Mouse (Mus musculus): ENCODE measurements around the gene Prkce.

Prkce gene

DNA sequence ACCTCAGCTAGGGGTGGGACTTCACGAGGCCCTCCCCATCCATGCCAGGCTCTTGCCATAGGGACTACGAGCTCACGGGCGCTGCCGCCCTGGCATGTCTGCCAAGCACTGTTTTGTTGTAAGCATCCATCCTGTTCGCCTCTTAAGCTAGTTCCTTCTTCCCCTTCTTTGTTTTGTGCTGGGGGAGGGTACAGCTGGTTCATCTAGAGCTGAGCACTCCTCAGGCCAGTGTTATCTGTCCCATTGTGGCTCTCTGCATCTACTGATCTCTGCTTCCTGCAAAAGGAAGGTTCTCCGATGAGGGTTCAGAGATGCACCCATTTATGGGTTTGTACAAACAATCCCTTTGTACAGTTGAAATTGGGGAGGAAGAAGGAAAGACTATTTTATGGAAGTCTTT lies 9.1 kb downstream of the Prkce start:
- DNase-seq (ENCODE audit: low spot score), result no peak

- no peak for DNase-seq (ENCODE audit: low spot score)
Measured at GRCm38 (mm10) chr17:86183788-86184187, 16.2 kb downstream of the Prkce start.

- no peak for DNase-seq (ENCODE audit: low spot score)
Measured at GRCm38 (mm10) chr17:86184552-86185209, 17.1 kb downstream of the Prkce start.

- peak; percentile 12 for DNase-seq (ENCODE audit: low spot score)
Measured at GRCm38 (mm10) chr17:86185584-86185983, 18.0 kb downstream of the Prkce start.

- DNase-seq (ENCODE audit: low spot score), result no peak
Measured at GRCm38 (mm10) chr17:86187777-86188176, 20.2 kb downstream of the Prkce start.

DNA sequence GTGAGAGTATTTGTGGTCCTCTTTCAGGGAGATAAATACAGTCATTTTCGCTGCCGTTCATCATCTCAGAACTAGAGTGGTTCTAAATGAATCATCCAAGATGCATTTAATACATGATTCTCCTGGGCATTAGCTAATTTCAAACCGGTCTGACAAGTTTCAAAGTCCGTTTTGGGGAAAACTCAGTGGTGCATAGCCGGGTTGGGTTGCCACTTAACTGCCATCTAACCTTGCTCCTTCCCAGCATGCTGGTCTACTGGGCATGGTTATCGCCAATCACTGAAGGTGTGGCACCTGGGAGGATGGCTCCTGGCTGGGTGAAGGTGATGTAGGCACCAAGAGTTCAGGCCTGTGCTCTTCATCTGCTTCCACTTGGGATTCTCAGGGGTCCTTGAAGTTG lies 26.4 kb downstream of the Prkce start:
- DNase-seq (ENCODE audit: low spot score), result no peak

- DNase-seq (ENCODE audit: low spot score), result no peak
Measured at GRCm38 (mm10) chr17:86194921-86195320, 27.3 kb downstream of the Prkce start.

GRCm38 (mm10) chr17:86198496-86199465 lies 31.2 kb downstream of the Prkce start:
- DNase-seq (ENCODE audit: low spot score), result no peak

GRCm38 (mm10) chr17:86201981-86202380 lies 34.4 kb downstream of the Prkce start:
- no peak for DNase-seq (ENCODE audit: low spot score)

DNA sequence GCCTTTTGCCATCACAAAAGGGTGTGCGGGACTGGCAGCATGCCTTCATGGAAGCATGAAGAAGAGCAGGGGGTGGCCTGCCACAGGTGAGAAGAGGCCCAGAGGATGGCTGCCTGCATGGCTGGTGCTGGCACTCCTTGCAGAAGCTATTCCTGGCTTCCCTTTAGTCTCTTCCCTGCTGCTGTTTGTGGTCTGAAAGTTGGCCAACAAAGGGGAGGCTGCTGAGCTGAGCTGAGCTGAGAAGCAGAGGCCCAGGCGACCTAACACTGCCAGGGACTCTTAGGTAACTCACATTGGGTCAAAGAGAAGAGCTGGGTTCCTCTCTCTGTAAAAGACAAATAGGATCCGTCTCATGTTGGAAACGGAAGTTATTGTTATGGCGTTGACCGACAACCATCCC lies 35.4 kb downstream of the Prkce start:
- no peak for DNase-seq (ENCODE audit: low spot score)

DNA sequence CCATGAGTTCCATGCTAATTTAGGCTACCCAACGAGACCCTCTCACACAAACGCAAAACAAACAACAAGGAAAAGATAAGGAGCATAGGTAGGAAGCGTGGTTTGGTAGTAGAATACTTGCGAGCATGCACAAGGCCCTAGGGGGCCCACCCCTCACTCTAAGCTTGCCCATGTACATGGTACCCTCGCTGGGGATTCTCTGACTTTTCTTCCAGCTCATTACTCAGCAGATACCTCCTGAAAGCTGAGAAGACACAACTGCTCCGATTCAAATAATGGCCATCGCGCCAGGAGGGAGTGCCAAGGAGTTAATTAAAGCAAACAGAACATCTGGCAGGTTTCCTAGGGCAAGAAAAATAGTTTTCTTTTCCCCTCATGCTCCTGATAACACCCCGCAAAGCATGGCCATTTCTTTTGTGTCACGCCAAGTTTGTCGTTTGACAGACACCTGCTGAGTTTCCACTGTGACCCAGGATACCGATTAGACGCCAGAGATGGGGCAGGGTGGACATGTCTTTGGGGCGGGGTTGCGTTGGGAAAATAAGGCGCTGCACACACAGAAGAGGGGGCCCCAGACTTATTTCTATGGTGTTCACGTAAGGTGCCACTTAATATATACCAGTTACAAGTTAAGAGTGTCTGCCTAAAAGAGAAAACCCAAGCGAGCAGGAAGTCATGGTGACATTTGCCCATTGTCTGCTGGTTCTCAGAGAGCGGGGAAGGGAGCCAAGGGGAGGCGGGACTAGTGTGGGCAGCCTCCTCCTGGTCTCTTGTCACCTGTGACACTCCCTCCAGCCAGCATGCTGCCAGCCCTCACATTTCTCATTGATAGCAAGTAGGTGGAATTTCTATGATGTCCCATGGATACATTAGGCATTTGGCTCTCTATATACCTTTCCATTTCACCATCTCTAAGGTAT lies 36.2 kb downstream of the Prkce start:
- no peak for DNase-seq (ENCODE audit: low spot score)

- no peak for DNase-seq (ENCODE audit: low spot score)
Measured at GRCm38 (mm10) chr17:86206289-86206688, 38.7 kb downstream of the Prkce start.

DNA sequence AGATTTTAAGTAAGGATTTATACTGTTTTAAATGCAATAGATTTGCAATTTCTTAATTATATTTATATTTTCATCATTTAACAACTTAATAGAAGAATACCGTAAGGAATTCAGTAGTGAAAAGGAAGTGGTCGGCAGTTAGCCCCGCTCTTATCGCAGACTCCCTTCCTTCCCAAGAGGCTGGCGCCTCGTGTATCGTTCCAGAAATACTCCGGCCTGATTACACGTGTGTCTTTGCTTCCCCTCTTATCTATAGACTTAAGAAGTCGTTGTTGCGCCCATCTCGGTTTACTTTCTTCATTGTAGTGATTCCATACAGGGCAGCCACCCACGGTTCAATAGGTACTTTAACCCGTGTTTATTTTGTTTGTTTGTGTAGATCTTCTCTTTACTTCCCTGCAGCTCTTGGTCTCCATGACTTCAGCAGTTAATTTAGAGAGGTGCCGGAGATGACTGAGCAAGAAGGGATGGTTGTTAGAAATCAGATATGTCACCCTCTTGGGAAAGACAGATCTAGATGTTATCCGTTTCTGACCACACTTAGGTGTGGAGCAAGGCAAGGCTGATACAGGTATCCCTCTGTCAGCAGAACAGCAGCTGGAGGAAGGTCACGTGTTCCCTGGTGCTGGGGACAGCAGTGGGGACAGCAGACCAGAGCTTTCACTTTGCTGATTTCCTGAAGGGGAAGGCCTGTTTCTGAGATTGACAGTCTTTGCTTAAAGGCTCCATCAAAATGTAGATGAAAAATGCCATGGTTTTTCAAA lies 40.7 kb downstream of the Prkce start:
- no peak for DNase-seq (ENCODE audit: low spot score)

DNA sequence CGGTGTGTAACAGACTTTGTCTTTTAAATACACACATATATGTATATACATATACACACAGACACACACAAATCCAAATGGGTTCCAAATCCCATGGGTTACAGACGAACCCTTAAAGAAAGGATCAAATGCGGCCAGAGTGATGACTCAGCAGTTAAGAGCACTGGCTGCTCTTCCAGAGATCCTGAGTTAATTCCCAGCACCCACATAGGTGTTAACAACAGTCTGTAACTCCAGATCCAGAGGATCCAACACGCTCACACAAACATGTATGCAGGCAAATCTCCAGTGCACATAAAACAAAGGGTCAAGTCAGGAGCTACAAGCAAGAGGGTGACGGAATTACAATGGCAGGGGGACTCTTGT lies 41.2 kb downstream of the Prkce start:
- DNase-seq (ENCODE audit: low spot score), result no peak

- DNase-seq (ENCODE audit: low spot score), result no peak
Measured at GRCm38 (mm10) chr17:86209680-86210251, 42.2 kb downstream of the Prkce start.

- no peak for DNase-seq (ENCODE audit: low spot score)
Measured at GRCm38 (mm10) chr17:86212204-86212603, 44.6 kb downstream of the Prkce start.

DNA sequence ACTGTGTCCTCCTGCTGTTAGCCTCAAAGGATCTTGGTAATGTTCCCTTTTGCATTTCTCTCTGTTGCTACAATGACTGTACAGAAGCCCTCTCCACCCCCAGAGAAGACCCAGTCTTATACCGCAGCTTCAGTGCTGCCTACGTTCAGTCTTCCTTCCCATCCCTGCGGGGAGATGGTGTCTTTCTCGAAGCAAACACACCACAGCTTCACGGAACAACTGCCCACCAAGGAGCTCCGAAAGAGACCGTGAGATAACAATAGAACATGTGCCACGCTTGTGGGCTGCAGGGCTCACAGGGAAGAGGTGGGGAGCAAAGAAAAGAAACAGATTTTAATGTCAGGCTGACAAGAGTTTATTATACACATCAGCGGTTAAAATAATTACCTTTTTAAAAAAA lies 46.7 kb downstream of the Prkce start:
- no peak for DNase-seq (ENCODE audit: low spot score)

DNA sequence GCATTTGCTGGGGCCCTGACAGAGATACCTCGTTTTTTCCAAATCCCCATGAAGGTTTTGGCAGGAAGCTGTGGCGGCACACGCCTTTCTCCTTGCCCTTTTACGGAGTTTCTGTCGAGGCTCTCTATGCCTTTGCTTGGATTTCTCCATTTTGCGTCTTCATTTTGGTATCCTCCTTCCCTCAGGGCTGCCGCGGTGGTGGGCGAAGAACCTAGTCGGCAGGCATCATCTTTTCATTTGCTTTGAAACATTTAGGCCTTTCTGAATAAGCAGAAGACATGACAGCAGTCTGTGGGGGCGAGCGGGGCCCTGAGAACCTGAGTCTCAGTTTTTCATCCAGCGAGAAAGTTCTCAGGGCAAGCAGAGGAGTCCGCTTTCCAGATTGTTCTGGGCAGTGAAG lies 47.2 kb downstream of the Prkce start:
- no peak for DNase-seq (ENCODE audit: low spot score)

DNA sequence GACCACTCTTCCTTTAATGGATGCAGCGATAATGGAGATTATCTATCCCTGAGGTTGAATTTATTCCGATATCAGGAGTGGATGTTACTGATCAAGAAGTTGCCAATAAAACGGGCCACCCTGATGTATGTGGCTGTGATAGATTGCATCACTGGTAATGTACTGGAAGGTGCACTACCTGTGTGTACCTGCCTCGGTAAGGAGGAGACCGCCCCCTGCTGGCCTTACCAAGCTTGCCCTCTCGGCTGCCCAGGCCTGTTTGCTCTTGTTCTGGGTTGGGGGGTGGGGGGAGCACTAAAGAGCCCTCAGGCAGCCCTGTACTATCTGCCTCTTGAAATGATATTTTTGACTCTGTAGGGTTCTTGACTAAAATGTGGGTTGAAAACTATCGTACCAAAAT lies 48.2 kb downstream of the Prkce start:
- peak; percentile 60 for DNase-seq (ENCODE audit: low spot score)

GRCm38 (mm10) chr17:86217468-86217867 lies 49.9 kb downstream of the Prkce start:
- DNase-seq (ENCODE audit: low spot score), result no peak

DNA sequence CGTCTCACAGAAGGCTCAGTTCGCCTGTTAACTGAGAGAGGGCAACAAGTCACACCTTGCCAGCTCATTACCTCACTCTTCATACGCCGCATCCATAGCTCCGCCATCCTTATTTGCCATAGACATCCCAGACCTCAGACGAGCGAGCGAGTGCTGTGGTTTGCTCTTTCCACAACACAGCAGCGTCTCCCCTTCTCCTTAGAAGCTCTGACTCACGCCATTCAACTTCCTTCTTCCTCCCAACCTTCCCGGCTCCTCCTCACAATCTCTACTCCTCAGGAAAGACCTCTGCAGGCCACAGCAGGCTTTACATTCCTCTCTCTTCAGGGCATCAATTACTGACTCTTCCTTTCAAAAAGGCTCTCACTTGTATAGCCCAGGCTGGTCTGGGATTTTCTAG lies 51.0 kb downstream of the Prkce start:
- no peak for DNase-seq (ENCODE audit: low spot score)
